Mouse (Mus musculus) limb, embryonic 12.5 days (tissue): Measurements from ENCODE around the gene Kcnk4. TPM values are rescaled to one million over a fixed set of nuclear protein-coding genes. Genes with fewer than 3 reads are reported as not detected.

Experiments
- ATAC-seq: fragments of 200-750 bp; cut with Nextera tagmentation; 2 replicates; pipeline ENCODE4 v1.8.0; 2017; ENCODE audit warnings: low read depth, moderate TSS enrichment; ENCODE audit not compliant: insufficient number of reproducible peaks, insufficient read depth, low FRiP score, low TSS enrichment
- H3K27ac ChIP-seq: fragments of 300-500 bp; sonication (generic); 2 replicates; pipeline ENCODE4 v1.5.1; 2016; ENCODE audit warnings: mild to moderate bottlenecking, moderate library complexity
- H3K27me3 ChIP-seq: fragments of 300-500 bp; sonication (generic); 2 replicates; pipeline ENCODE4 v1.6.1; 2016; ENCODE audit warnings: mild to moderate bottlenecking, moderate library complexity
- H3K36me3 ChIP-seq: fragments of 300-500 bp; sonication (generic); 2 replicates; pipeline ENCODE4 v1.6.1; 2016; ENCODE audit warnings: mild to moderate bottlenecking, moderate library complexity
- H3K4me1 ChIP-seq: fragments of 300-500 bp; sonication (generic); replicated peaks from 2 replicates; pipeline ENCODE4 v1.6.1; 2016
- H3K4me2 ChIP-seq: fragments of 300-500 bp; sonication (generic); 2 replicates; pipeline ENCODE4 v1.6.1; 2016; ENCODE audit warnings: mild to moderate bottlenecking, moderate library complexity
- H3K4me3 ChIP-seq: fragments of 300-500 bp; sonication (generic); replicated peaks from 2 replicates; pipeline ENCODE4 v1.5.1; 2016; ENCODE audit warnings: mild to moderate bottlenecking
- H3K9ac ChIP-seq: fragments of 300-500 bp; sonication (generic); replicated peaks from 2 replicates; pipeline ENCODE4 v1.6.1; 2016; ENCODE audit warnings: mild to moderate bottlenecking, moderate library complexity
- H3K9me3 ChIP-seq: fragments of 300-500 bp; sonication (generic); 2 replicates; pipeline ENCODE4 v1.6.1; 2016; ENCODE audit warnings: mild to moderate bottlenecking, moderate library complexity
- WGBS: fragments of 180-500 bp; shearing (Covaris S2); methylation state at CpG from one replicate; pipeline ENCODE4 v1.1.7; 2016; 5-methylcytosine and 5-hydroxymethylcytosine counted together
- polyA plus RNA-seq: library from polyadenylated mRNA; unstranded; fragments of >200 nt; fragmentation: Nextera tagmentation; extraction: Ambion mirVana; gene quantifications from 2 replicates; pipeline ENCODE4 v1.2.1, GENCODE M21; 2016

The Kcnk4 gene
- polyA plus RNA-seq, 1 experiment from 2014 or later, result 0.60 TPM

DNA sequence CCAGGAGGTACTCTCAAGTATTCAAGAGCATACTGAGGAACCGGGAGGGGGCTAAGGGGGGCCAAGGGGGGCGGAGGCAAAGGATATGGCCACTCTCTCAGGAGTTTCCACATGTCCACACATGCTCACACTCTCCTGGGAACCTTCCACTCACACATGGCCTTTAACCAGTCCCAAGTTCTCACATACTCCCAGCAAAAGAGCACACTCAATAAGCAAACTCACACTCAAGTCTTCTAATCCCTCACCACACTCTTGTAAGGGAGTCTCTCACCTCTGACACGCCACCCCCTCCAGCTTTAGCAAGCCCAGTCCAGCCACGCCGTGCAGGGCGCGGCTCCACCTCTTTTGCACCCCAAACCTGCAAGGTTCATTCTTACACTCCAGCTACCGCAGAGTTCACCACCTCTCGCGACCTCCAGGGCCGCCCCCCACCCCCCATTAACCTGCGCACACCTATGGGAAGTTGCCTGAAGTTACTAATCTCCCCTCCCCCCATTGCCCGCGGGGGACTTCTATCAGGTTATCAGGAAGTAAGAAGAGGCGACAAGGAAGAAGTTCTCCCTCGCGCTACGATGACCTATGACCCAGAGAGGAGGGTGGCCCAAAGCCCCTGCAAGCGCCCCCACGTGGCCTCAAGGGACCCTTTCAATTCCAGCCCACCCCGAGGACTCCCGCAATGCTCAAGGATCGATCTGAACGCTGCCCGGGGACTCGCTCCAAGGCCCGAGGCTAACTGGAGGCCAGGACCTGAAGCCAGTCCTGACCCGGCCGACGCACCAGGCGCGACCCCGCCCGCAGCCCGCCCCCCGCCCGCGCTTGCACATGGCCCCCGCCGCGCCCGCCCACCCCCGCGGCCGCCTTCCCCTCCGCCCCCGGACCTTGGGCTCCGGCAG lies 13.3 kb downstream of the Kcnk4 start:
- WGBS, result 1% methylated on average over 41 of the region's 48 CpGs
- Histone ChIP-seq H3K4me2 (peak overlapping the region; percentile 88), H3K9me3 (peaks cover 3% of the 10 kb centered on the region; the same call in 1 of the 2 replicates), H3K27me3 (peaks cover 39% of the 10 kb centered on the region), H3K4me3 (peak overlapping the region; percentile 81), H3K36me3 (no peaks in the 10 kb centered on the region), H3K27ac (peak overlapping the region; percentile 72; the same call in 1 of the 2 replicates), H3K4me1 (peaks cover 25% of the 10 kb centered on the region), H3K9ac (peak overlapping the region; percentile 73)
- ATAC-seq, result peak; percentile 16

DNA sequence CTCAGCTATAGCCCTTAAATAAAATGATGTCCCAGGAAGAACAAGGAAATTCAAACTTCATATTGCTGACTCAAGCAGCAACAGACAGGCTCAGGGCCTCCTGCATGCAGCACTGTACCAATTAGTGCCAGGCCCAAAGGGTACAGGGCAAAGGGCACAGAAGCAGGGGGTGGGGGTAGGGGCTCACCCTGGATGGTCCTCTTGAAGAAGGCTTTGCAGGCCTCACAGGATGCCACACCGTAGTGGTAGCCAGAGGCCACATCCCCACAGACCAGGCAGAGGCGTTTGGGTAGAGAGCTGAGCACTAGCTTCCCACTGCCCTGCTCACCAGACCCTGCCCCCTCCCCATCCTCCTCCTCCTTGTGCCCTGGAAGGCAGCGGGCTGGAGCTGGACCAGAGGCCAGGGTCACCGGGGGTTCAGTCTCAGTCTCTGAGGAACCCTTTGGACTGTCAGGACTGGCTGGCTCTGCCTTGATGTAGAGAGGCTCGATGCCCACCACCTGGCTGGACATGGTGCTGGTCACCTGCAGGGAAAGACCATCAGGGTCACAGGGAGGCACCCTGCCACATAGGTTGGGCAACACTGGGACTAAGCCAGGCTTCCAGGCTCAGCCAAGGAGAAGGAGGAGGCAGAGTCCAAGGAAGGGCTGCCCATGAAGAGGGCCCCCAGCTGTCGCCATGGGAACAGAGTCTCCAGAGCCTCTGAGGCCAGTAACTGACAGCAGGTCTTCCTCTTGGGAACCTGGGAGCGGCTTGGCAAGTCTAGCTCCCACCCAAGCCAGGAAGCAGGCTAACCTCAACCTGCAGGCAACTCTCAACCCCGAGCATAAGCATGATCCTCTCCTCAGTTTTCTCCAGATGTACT lies 14.2 kb downstream of the Kcnk4 start:
- ATAC-seq, result no peak
- WGBS, result 39% methylated on average over 8 of the region's 8 CpGs

DNA sequence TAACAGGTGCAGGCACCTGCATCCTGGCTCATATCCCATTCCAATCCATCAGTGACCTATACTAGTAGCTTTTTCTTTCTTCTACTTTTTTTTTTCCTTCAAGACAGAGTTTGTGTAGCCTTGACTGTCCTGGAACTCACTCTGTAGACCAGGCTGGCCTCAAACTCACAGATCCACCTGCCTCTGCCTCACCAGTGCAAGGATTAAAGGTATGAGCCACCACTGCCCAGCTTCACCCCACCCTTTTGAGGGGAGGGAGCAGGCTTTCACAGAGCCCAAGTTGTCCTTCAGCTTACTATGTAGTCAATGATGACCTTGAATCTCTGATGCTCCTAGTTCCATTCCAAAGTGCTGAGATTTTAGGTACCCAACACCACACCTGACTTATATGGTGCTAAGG lies 14.9 kb downstream of the Kcnk4 start:
- Histone ChIP-seq H3K9me3 (no peaks in the 10 kb centered on the region), H3K4me1 (peaks cover 18% of the 10 kb centered on the region), H3K27me3 (peaks cover 23% of the 10 kb centered on the region), H3K4me3 (no peak overlapping the region), H3K4me2 (no peak overlapping the region), H3K36me3 (no peaks in the 10 kb centered on the region), H3K9ac (no peak overlapping the region), H3K27ac (no peak overlapping the region)
- no peak for ATAC-seq

More for the DNA sequence above, 14.2 kb downstream of the Kcnk4 start:
- Histone ChIP-seq H3K27me3 (peaks cover 30% of the 10 kb centered on the region), H3K9ac (peak overlapping the region; percentile 73; the same call in 1 of the 2 replicates), H3K4me1 (peaks cover 22% of the 10 kb centered on the region), H3K4me2 (peak overlapping the region; percentile 88), H3K9me3 (no peaks in the 10 kb centered on the region), H3K36me3 (no peaks in the 10 kb centered on the region), H3K4me3 (peak overlapping the region; percentile 81), H3K27ac (no peak overlapping the region)

DNA sequence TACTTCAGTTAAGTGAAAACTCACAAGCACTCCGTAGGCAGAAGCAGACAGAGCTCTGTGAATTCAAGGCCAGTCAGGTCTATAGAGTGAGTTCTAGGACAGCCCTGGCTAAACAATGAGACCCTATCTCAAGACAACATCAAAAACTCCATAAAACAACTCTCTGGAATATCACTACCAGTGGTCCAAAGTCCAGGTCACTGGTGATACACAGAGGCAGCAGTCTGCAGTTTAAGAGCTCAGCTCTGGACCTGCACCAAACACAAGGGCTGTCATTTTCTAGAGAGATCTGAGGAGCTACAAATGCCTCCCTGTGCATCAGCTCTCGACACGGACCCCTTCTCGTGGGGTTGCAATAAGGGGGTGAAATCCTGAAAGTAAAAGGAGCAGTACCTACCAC lies 16.0 kb downstream of the Kcnk4 start:
- Histone ChIP-seq H3K9ac (no peak overlapping the region), H3K4me3 (no peak overlapping the region), H3K27ac (no peak overlapping the region), H3K4me2 (no peak overlapping the region), H3K36me3 (peaks cover 8% of the 10 kb centered on the region), H3K4me1 (peaks cover 18% of the 10 kb centered on the region), H3K27me3 (peaks cover 12% of the 10 kb centered on the region), H3K9me3 (no peaks in the 10 kb centered on the region)
- WGBS, result 88% methylated on average over 4 of the region's 4 CpGs
- no peak for ATAC-seq

DNA sequence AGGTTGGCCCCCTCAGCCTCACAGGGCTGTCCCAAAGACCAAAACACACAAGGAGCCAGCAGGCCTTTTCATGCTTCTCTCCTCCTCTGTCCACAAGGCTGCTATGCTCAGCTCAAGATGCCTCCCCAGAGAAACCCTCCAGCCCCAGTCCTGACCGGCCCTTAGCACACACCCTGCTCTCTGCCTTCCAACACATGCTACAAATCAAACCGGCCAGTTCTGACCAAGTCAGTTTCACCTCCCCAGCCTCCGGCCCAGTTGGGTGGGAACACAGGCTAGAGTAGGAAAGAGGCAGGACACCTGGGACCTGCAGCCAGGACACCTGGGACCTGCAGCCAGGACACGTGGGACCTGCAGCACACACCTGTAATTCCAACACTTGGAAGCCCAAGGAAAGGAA lies 17.8 kb downstream of the Kcnk4 start:
- 73% methylated on average over 4 of the region's 4 CpGs for WGBS

DNA sequence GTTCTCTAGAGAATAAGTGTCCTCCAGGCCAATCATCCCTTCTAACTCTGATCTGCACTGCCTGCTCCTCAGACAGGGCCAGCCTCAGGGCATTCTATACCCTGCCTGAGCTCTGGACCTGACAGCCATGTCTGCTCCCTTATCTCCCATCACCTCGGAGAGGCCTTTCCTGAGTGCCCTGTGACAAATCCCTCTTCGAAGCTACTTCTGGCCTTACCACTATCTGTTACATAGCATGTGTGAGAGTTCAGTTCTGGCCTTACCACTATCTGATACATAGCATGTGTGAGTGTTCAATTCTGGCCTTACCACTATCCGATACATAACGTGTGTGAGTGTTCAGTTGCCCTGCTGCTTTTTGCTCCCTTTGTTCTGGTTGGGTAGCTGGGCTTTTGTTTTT lies 19.0 kb downstream of the Kcnk4 start:
- Histone ChIP-seq H3K4me3 (no peak overlapping the region), H3K4me1 (peaks cover 13% of the 10 kb centered on the region), H3K27ac (no peak overlapping the region), H3K9me3 (no peaks in the 10 kb centered on the region), H3K27me3 (no peaks in the 10 kb centered on the region), H3K9ac (no peak overlapping the region), H3K4me2 (no peak overlapping the region), H3K36me3 (peaks cover 32% of the 10 kb centered on the region)
- 93% methylated on average over 4 of the region's 4 CpGs for WGBS
- no peak for ATAC-seq

More for the DNA sequence above, 17.8 kb downstream of the Kcnk4 start:
- Histone ChIP-seq H3K4me2 (no peak overlapping the region), H3K4me1 (peaks cover 13% of the 10 kb centered on the region), H3K9ac (no peak overlapping the region), H3K27ac (no peak overlapping the region), H3K36me3 (peaks cover 27% of the 10 kb centered on the region), H3K9me3 (no peaks in the 10 kb centered on the region), H3K4me3 (no peak overlapping the region), H3K27me3 (no peaks in the 10 kb centered on the region)
- no peak for ATAC-seq

DNA sequence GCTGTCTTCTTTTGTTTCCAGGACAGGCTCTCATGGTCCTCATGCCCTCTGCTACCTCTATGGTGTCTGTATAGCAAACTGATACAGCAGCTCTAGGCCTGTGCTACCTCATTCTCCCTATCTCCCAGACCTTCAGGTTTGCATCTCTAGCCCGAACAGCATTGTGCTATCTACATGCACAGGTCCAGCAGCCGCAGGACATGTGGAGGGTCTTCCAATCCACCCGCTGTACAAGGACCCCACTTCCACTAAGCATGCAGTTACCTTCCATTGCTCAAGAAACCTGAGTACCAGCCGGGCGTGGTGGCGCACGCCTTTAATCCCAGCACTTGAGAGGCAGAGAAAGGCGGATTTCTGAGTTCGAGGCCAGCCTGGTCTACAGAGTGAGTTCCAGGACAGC lies 19.8 kb downstream of the Kcnk4 start:
- Histone ChIP-seq H3K4me1 (peaks cover 8% of the 10 kb centered on the region), H3K9ac (no peak overlapping the region), H3K36me3 (peaks cover 32% of the 10 kb centered on the region), H3K9me3 (no peaks in the 10 kb centered on the region), H3K4me2 (no peak overlapping the region), H3K27me3 (no peaks in the 10 kb centered on the region), H3K27ac (no peak overlapping the region), H3K4me3 (no peak overlapping the region)
- ATAC-seq, result no peak
- WGBS, result 91% methylated on average over 9 of the region's 9 CpGs

DNA sequence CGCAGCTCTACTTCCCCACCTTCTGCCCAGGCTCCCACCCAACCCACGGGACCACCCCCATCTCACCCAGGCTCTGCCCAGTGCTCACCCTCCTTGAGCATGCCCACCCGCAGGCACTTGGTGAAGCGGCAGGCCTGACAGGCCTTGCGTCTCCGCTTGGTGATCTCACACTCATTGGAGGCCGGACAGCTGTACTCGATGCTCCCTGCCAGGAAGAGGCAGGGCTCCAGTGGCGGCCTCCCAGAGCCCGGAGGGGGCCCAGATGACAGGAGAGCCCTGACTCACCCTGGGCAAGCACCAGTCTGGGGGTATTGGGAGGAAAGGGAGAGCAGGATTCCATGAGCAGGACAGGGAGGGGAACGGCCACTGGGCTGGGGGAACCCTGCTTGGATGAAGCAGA lies 20.3 kb downstream of the Kcnk4 start:
- Histone ChIP-seq H3K4me3 (no peak overlapping the region), H3K36me3 (peaks cover 32% of the 10 kb centered on the region), H3K4me1 (peaks cover 8% of the 10 kb centered on the region), H3K4me2 (no peak overlapping the region), H3K9ac (no peak overlapping the region), H3K27me3 (no peaks in the 10 kb centered on the region), H3K27ac (no peak overlapping the region), H3K9me3 (no peaks in the 10 kb centered on the region)
- 82% methylated on average over 11 of the region's 11 CpGs for WGBS
- no peak for ATAC-seq

DNA sequence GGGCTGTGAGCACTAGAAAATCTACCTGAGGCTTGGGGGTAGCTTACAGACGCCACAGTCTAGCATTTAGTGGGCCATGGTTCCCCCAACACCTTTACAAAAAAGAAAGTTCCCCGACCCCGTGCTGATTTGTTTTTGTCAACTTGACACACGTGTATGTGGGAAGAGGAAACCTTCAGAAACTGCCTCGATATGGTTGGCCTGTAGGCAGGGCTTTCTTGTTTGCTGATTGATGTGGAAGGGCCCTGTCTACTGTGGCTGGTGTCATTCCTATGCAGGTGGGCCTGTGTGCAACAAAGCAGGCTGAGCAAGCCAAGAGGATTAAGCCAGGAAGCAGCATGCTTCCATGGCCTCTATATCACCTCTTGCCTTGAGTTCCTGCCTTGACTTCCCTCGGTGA lies 21.3 kb downstream of the Kcnk4 start:
- no peak for ATAC-seq
- Histone ChIP-seq H3K27ac (no peak overlapping the region), H3K4me2 (no peak overlapping the region; the same call in 1 of the 2 replicates), H3K9ac (no peak overlapping the region), H3K4me1 (peaks cover 18% of the 10 kb centered on the region), H3K36me3 (peaks cover 32% of the 10 kb centered on the region), H3K27me3 (no peaks in the 10 kb centered on the region), H3K4me3 (no peak overlapping the region), H3K9me3 (no peaks in the 10 kb centered on the region)
- 89% methylated on average over 6 of the region's 6 CpGs for WGBS

DNA sequence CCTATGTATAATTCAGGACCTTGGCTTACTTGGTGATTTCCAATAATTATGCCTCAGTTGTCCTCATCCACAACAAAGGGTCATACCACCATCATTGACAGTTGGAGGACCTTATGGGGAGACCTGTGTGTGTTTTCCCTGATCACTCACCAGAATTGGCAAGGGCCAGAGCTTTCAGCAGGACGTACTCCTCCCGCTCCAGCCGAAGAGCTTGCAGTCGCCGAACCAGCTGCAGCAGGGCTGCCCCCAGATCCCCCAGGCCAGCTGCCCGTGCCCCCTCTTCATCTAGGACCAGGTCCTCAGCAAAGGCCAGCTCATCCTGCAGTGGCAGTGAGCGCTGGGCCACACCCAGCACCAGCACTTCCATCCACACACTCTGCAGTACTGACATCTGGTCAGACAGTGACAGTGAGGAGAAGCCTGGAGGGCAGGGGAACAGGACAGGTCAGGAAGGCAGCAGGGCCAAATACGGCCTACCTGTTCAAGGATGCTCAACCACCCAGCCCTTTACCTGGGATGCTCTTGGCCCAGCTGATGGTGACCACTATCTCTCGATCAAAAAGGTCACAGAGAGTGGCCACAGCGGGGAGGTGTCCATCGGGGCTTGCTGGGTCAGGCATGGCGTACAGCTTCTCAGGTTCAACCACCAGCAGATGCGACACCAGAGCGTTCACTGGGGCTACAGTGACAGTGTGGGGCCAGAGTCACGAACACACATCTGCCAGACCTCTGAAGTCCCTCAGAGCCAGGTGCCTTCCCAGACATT lies 21.9 kb downstream of the Kcnk4 start:
- Histone ChIP-seq H3K9me3 (no peaks in the 10 kb centered on the region), H3K4me1 (peaks cover 20% of the 10 kb centered on the region), H3K4me2 (peak overlapping the region; percentile 23), H3K4me3 (no peak overlapping the region), H3K9ac (no peak overlapping the region), H3K27ac (no peak overlapping the region), H3K27me3 (no peaks in the 10 kb centered on the region), H3K36me3 (peaks cover 32% of the 10 kb centered on the region)
- 93% methylated on average over 15 of the region's 15 CpGs for WGBS
- ATAC-seq, result no peak
